Mouse (Mus musculus) ES-E14 (cell line): ENCODE data around the gene Car1.

ENCODE experiments used
- CHD2 ChIP-seq: IDR thresholded peaks from 2 replicates; pipeline ENCODE4 v1.6.1; 2014; ENCODE audit warnings: mild to moderate bottlenecking, low read depth, low read length, inconsistent platforms
- ZC3H11A ChIP-seq: IDR thresholded peaks from 2 replicates; pipeline ENCODE4 v1.6.1; 2012; ENCODE audit warnings: low read depth, mild to moderate bottlenecking, inconsistent platforms, low read length, borderline replicate concordance
- ZNF384 ChIP-seq: IDR thresholded peaks from 2 replicates; pipeline ENCODE4 v1.6.1; 2012; ENCODE audit warnings: low read depth, low read length, inconsistent platforms

DNA sequence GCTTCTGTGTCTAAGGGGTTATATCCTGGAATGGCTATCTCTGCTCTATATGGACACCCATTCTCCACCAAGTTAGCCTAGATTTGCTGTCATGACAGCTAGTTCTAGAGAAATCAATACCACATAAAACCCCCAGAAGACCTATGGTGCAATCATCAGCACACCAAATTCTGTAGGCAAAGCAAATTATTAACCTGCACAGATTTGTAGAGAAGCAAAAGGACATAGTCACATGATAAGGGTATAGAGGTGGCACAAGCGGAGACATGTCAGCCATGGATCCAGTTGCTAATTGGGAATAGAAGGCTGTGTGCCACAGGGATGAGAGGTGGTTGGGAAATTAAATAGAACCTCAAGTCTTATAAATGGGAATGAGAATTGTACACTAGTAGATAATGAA lies 30.8 kb upstream of the Car1 start:
- TF ChIP-seq CHD2: no peak
- TF ChIP-seq ZNF384: no peak
- TF ChIP-seq ZC3H11A: no peak
